Mouse (Mus musculus): ENCODE results near the gene Zdhhc13. TPM values are rescaled to one million over a fixed set of nuclear protein-coding genes. Genes with fewer than 3 reads are reported as not detected.

The Zdhhc13 gene
- polyA plus RNA-seq, 1 experiment from 2014 or later, result 31.2 TPM

- no peak overlapping the region for H3K27ac ChIP-seq
- no peak overlapping the region for H3K4me2 ChIP-seq (replicated peaks)
- peaks cover 8% of the 10 kb centered on the region; the same call in 1 of the 2 replicates for H3K4me1 ChIP-seq
- H3K4me3 ChIP-seq, result no peak overlapping the region
- H3K27me3 ChIP-seq, result no peaks in the 10 kb centered on the region
- no peak overlapping the region for H3K9ac ChIP-seq
- ATAC-seq (ENCODE audit: insufficient number of reproducible peaks, insufficient read depth, low FRiP score, low TSS enrichment), result no peak
- 81% methylated on average over 3 of the region's 3 CpGs for WGBS
- no peaks in the 10 kb centered on the region for H3K9me3 ChIP-seq
- H3K36me3 ChIP-seq, result no peaks in the 10 kb centered on the region
These were observed 2.6 kb downstream of the Zdhhc13 start for GRCm38 (mm10) chr7:48791412-48791811.

GRCm38 (mm10) chr7:48795130-48795529 lies 6.3 kb downstream of the Zdhhc13 start:
- Histone ChIP-seq H3K4me2 (replicated peaks) (no peak overlapping the region), H3K4me3 (no peak overlapping the region), H3K27ac (no peak overlapping the region), H3K9ac (no peak overlapping the region), H3K4me1 (peaks cover 2% of the 10 kb centered on the region; the same call in 1 of the 2 replicates), H3K9me3 (no peaks in the 10 kb centered on the region), H3K27me3 (no peaks in the 10 kb centered on the region), H3K36me3 (peaks cover 5% of the 10 kb centered on the region; the same call in 1 of the 2 replicates)
- WGBS, result 87% methylated on average over 3 of the region's 3 CpGs
- no peak for ATAC-seq (ENCODE audit: insufficient number of reproducible peaks, insufficient read depth, low FRiP score, low TSS enrichment)

GRCm38 (mm10) chr7:48803381-48803780 lies 14.6 kb downstream of the Zdhhc13 start:
- H3K9me3 ChIP-seq, result no peaks in the 10 kb centered on the region
- peaks cover 36% of the 10 kb centered on the region for H3K36me3 ChIP-seq
- H3K27me3 ChIP-seq, result no peaks in the 10 kb centered on the region
- no peak overlapping the region for H3K9ac ChIP-seq
- no peak overlapping the region for H3K4me2 ChIP-seq (replicated peaks)
- H3K4me1 ChIP-seq, result no peaks in the 10 kb centered on the region
- WGBS, result 83% methylated on average over 7 of the region's 7 CpGs
- H3K4me3 ChIP-seq, result no peak overlapping the region
- H3K27ac ChIP-seq, result no peak overlapping the region
- ATAC-seq (ENCODE audit: insufficient number of reproducible peaks, insufficient read depth, low FRiP score, low TSS enrichment), result no peak

- H3K9me3 ChIP-seq, result no peaks in the 10 kb centered on the region
- H3K27me3 ChIP-seq, result no peaks in the 10 kb centered on the region
- ATAC-seq (ENCODE audit: insufficient number of reproducible peaks, insufficient read depth, low FRiP score, low TSS enrichment), result no peak
- H3K9ac ChIP-seq, result no peak overlapping the region
- no peak overlapping the region for H3K27ac ChIP-seq
- 86% methylated on average over 4 of the region's 4 CpGs for WGBS
- H3K4me2 ChIP-seq (replicated peaks), result no peak overlapping the region
- H3K4me1 ChIP-seq, result no peaks in the 10 kb centered on the region
- H3K4me3 ChIP-seq, result no peak overlapping the region
- H3K36me3 ChIP-seq, result peaks cover 44% of the 10 kb centered on the region
These were observed 17.8 kb downstream of the Zdhhc13 start for GRCm38 (mm10) chr7:48806587-48806986.

GRCm38 (mm10) chr7:48810652-48811051 lies 21.8 kb downstream of the Zdhhc13 start:
- H3K4me2 ChIP-seq (replicated peaks), result no peak overlapping the region
- H3K36me3 ChIP-seq, result peaks cover 43% of the 10 kb centered on the region
- no peak overlapping the region for H3K27ac ChIP-seq
- WGBS, result 94% methylated on average over 1 of the region's 1 CpGs
- H3K4me1 ChIP-seq, result no peaks in the 10 kb centered on the region
- no peaks in the 10 kb centered on the region for H3K9me3 ChIP-seq
- no peaks in the 10 kb centered on the region for H3K27me3 ChIP-seq
- H3K4me3 ChIP-seq, result no peak overlapping the region
- ATAC-seq (ENCODE audit: insufficient number of reproducible peaks, insufficient read depth, low FRiP score, low TSS enrichment), result no peak
- H3K9ac ChIP-seq, result no peak overlapping the region

GRCm38 (mm10) chr7:48812358-48812757 lies 23.6 kb downstream of the Zdhhc13 start:
- Histone ChIP-seq H3K4me1 (no peaks in the 10 kb centered on the region), H3K36me3 (peaks cover 29% of the 10 kb centered on the region)
- no peak for ATAC-seq (ENCODE audit: insufficient number of reproducible peaks, insufficient read depth, low FRiP score, low TSS enrichment)

GRCm38 (mm10) chr7:48813594-48813993 lies 24.8 kb downstream of the Zdhhc13 start:
- ATAC-seq (ENCODE audit: insufficient number of reproducible peaks, insufficient read depth, low FRiP score, low TSS enrichment), result no peak
- Histone ChIP-seq H3K9ac (no peak overlapping the region), H3K4me3 (no peak overlapping the region), H3K36me3 (peaks cover 23% of the 10 kb centered on the region), H3K9me3 (no peaks in the 10 kb centered on the region), H3K27ac (no peak overlapping the region), H3K27me3 (no peaks in the 10 kb centered on the region), H3K4me1 (no peaks in the 10 kb centered on the region), H3K4me2 (replicated peaks) (no peak overlapping the region)
- 90% methylated on average over 1 of the region's 1 CpGs for WGBS

More at GRCm38 (mm10) chr7:48812358-48812757, 23.6 kb downstream of the Zdhhc13 start:
- Histone ChIP-seq H3K27me3 (no peaks in the 10 kb centered on the region), H3K4me2 (replicated peaks) (no peak overlapping the region), H3K9ac (no peak overlapping the region), H3K27ac (no peak overlapping the region), H3K9me3 (no peaks in the 10 kb centered on the region), H3K4me3 (no peak overlapping the region)

- H3K36me3 ChIP-seq, result peaks cover 56% of the 10 kb centered on the region
- no peak overlapping the region for H3K27ac ChIP-seq
- H3K4me3 ChIP-seq, result no peak overlapping the region
- no peak for ATAC-seq (ENCODE audit: insufficient number of reproducible peaks, insufficient read depth, low FRiP score, low TSS enrichment)
- WGBS, result 87% methylated on average over 5 of the region's 5 CpGs
- no peaks in the 10 kb centered on the region for H3K27me3 ChIP-seq
- H3K4me2 ChIP-seq (replicated peaks), result no peak overlapping the region
- no peak overlapping the region for H3K9ac ChIP-seq
- no peaks in the 10 kb centered on the region for H3K9me3 ChIP-seq
- no peaks in the 10 kb centered on the region for H3K4me1 ChIP-seq
These were observed 32.9 kb downstream of the Zdhhc13 start for GRCm38 (mm10) chr7:48821654-48822053.

GRCm38 (mm10) chr7:48823621-48824020 lies 34.8 kb downstream of the Zdhhc13 start:
- Histone ChIP-seq H3K27ac (no peak overlapping the region), H3K4me3 (no peak overlapping the region), H3K4me2 (replicated peaks) (no peak overlapping the region), H3K9ac (no peak overlapping the region), H3K36me3 (peaks cover 68% of the 10 kb centered on the region), H3K27me3 (no peaks in the 10 kb centered on the region), H3K9me3 (no peaks in the 10 kb centered on the region), H3K4me1 (no peaks in the 10 kb centered on the region)
- ATAC-seq (ENCODE audit: insufficient number of reproducible peaks, insufficient read depth, low FRiP score, low TSS enrichment), result no peak
- WGBS, result 98% methylated on average over 3 of the region's 3 CpGs

- no peak overlapping the region for H3K4me2 ChIP-seq (replicated peaks)
- 89% methylated on average over 1 of the region's 1 CpGs for WGBS
These were observed 35.9 kb downstream of the Zdhhc13 start for GRCm38 (mm10) chr7:48824671-48825070.

GRCm38 (mm10) chr7:48825170-48825569 lies 36.4 kb downstream of the Zdhhc13 start:
- no peaks in the 10 kb centered on the region for H3K9me3 ChIP-seq
- no peak overlapping the region for H3K4me2 ChIP-seq (replicated peaks)
- H3K36me3 ChIP-seq, result peaks cover 54% of the 10 kb centered on the region
- no peaks in the 10 kb centered on the region for H3K27me3 ChIP-seq
- no peak overlapping the region for H3K4me3 ChIP-seq
- H3K9ac ChIP-seq, result no peak overlapping the region
- WGBS, result 89% methylated on average over 6 of the region's 6 CpGs
- no peaks in the 10 kb centered on the region for H3K4me1 ChIP-seq
- H3K27ac ChIP-seq, result no peak overlapping the region
- no peak for ATAC-seq (ENCODE audit: insufficient number of reproducible peaks, insufficient read depth, low FRiP score, low TSS enrichment)

More at GRCm38 (mm10) chr7:48824671-48825070, 35.9 kb downstream of the Zdhhc13 start:
- H3K27ac ChIP-seq, result no peak overlapping the region
- H3K4me3 ChIP-seq, result no peak overlapping the region
- H3K27me3 ChIP-seq, result no peaks in the 10 kb centered on the region
- H3K4me1 ChIP-seq, result no peaks in the 10 kb centered on the region
- ATAC-seq (ENCODE audit: insufficient number of reproducible peaks, insufficient read depth, low FRiP score, low TSS enrichment), result no peak
- peaks cover 58% of the 10 kb centered on the region for H3K36me3 ChIP-seq
- H3K9me3 ChIP-seq, result no peaks in the 10 kb centered on the region
- H3K9ac ChIP-seq, result no peak overlapping the region

GRCm38 (mm10) chr7:48829177-48829910 lies 40.5 kb downstream of the Zdhhc13 start:
- Histone ChIP-seq H3K27me3 (no peaks in the 10 kb centered on the region), H3K4me1 (no peaks in the 10 kb centered on the region), H3K4me3 (no peak overlapping the region), H3K36me3 (peaks cover 36% of the 10 kb centered on the region), H3K9ac (no peak overlapping the region), H3K27ac (no peak overlapping the region), H3K9me3 (no peaks in the 10 kb centered on the region), H3K4me2 (replicated peaks) (no peak overlapping the region)
- ATAC-seq (ENCODE audit: insufficient number of reproducible peaks, insufficient read depth, low FRiP score, low TSS enrichment), result no peak
- WGBS, result 81% methylated on average over 5 of the region's 5 CpGs
